Mouse (Mus musculus) R1 (cell line): ENCODE results near the gene Tgfbrap1.
"Not testable (repeated sequence)": the region's sequence is repeated elsewhere in the genome, so short reads cannot be mapped to it uniquely, and the experiment has no call there.

ENCODE experiments used
- DNase-seq: peaks from one replicate; pipeline ENCODE4 v3.0.0-alpha.2; 2018; ENCODE audit warnings: low read depth, low spot score

Gene Tgfbrap1

GRCm38 (mm10) chr1:43015153-43015685 lies 83.2 kb downstream of the Tgfbrap1 start:
- not testable (repeated sequence) for DNase-seq

DNA sequence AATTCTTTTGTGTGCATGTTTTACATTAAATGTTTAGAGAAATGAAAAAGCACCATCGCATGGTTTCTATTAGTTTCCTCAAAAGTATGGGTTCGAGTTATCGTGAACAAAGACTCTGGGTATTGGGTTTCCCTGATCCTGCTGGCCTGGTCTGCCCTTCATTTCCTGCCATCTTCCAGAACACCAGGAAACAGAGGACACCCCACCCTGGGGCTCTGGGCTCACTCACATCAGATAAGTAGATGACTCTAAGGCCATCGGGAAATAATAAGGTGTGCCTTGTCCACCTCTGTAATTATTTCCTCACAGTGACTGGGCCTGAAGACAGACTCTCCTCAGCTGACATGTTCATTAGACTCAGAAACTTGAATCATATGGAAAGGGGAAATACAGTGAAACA lies 88.0 kb downstream of the Tgfbrap1 start:
- DNase-seq: no peak

GRCm38 (mm10) chr1:43006524-43006923 lies 91.9 kb downstream of the Tgfbrap1 start:
- DNase-seq: no peak

GRCm38 (mm10) chr1:43006051-43006514 lies 92.4 kb downstream of the Tgfbrap1 start:
- DNase-seq: no peak
